Mouse (Mus musculus): ENCODE results near the gene Inca1.
A peak's percentile ranks its signal among the peaks of the same experiment; 100 is the strongest.

Inca1 gene

GRCm38 (mm10) chr11:70652029-70652883, 47.7 kb downstream of the Inca1 start:
- DNase-seq (ENCODE audit: low spot score), result no peak

DNA sequence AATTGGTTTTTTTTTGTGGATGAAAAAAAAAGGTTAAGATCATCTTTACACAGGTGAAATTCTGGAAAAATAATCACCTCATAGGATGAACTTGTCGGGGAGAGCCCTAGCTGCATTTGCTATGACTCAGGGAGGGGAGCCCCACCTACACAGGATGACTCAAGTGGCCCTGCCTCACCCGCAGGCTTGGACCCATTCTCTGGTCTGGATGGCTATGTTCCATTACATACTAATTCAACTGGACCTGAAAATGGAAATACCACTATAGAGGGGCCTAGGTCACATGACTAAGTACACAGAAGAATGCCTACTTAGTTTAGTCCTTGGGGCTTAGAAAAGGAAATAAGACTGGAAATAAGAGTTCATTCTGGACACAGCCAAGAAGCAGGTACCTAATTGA, 48.6 kb downstream of the Inca1 start:
- no peak for DNase-seq (ENCODE audit: low spot score)

DNA sequence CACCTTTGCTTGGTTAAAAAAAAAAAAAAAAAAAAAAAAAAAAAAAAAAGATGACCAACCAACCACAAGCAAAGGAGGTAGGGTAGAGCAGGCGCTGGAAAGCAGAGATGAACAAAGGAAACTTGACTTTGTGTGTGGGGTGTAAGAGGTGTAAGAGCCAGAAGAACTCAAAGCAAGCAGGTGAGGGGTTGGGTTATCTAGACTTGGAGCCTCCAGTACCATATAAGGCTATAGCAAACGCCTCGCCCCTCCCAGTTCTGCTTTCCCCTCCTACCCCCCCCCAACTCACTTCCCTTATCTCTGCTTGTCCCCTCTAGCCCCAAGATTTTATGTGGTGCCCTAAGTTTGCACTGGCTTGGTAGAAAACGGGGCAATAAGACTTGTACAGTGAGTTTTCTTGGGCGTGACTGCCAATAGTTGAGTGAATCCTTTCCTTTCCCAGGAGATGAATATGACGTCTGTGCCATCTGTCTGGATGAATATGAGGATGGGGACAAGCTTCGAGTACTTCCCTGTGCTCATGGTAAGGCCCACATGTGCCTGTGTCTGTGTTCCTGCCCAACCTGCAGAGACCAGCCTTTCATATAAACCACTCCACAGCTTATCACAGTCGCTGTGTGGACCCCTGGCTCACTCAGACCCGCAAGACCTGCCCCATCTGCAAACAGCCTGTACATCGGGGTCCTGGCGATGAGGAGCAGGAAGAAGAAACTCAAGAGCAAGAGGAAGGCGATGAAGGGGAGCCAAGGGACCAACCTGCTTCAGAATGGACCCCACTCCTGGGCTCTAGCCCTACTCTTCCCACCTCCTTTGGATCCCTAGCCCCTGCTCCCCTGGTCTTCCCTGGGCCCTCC, 49.4 kb downstream of the Inca1 start:
- no peak for DNase-seq (ENCODE audit: low spot score)

- DNase-seq (ENCODE audit: low spot score), result no peak
Measured at GRCm38 (mm10) chr11:70649185-70649734, 50.7 kb downstream of the Inca1 start.

- DNase-seq (ENCODE audit: low spot score), result no peak
Measured at GRCm38 (mm10) chr11:70648512-70648911, 51.4 kb downstream of the Inca1 start.

- DNase-seq (ENCODE audit: low spot score), result no peak
Measured at GRCm38 (mm10) chr11:70647716-70648420, 52.1 kb downstream of the Inca1 start.

DNA sequence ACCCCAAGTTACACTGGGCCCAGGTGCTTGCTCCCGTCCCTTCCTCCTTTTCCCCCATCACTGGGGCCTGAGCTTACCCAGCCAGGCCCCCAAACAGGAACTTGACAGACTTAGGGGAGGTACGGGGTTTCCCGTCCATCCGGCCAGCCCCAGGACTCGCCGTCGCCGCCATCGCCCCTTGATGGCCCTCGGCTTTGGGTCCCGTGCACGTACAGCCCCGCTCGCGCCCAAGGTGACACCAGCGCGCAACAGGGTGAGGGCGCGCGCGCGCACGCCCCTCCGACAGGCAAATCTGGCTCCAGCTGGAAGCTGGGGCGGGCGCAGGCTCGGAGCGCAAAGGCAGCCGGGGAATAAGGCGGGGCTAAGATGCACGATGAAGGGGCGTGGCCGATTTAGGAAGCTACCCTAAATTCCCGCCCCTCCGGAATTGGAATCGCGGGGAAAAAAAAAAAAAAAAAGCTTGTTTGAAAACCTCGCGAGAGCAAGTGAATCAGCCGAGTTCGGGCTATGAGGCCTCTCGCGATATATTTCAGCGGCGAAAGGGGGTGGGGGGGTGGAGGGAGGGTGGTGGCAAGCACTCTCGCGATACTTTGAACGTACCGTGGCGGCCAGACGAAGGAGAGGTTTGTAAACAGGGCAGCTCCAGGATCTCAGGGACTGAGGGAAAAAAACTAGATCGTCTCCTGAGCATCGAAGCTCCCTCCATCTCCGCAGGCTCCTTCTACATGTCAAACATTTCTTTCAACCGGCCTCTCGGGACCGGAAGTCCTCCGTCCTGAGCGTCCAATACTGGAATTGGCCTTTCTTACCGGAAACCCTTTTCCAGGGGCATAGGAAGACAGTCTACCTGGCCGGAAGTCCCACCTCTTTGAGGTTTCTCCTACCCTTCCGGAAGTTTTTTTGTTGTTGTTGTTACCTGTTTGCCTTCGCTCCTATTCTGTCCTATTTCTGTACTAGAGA, 53.0 kb downstream of the Inca1 start, which contains the start of the genes Rnf167 and Slc25a11:
Gene Rnf167, plus strand, starts transcription at position 545 of the 960 bp plus-strand sequence.
Gene Slc25a11, minus strand, starts transcription at position 789 of the 960 bp plus-strand sequence.
- peak; percentile 98 for DNase-seq (ENCODE audit: low spot score)

- DNase-seq (ENCODE audit: low spot score), result no peak
Measured at GRCm38 (mm10) chr11:70646259-70646555, 53.7 kb downstream of the Inca1 start.

DNA sequence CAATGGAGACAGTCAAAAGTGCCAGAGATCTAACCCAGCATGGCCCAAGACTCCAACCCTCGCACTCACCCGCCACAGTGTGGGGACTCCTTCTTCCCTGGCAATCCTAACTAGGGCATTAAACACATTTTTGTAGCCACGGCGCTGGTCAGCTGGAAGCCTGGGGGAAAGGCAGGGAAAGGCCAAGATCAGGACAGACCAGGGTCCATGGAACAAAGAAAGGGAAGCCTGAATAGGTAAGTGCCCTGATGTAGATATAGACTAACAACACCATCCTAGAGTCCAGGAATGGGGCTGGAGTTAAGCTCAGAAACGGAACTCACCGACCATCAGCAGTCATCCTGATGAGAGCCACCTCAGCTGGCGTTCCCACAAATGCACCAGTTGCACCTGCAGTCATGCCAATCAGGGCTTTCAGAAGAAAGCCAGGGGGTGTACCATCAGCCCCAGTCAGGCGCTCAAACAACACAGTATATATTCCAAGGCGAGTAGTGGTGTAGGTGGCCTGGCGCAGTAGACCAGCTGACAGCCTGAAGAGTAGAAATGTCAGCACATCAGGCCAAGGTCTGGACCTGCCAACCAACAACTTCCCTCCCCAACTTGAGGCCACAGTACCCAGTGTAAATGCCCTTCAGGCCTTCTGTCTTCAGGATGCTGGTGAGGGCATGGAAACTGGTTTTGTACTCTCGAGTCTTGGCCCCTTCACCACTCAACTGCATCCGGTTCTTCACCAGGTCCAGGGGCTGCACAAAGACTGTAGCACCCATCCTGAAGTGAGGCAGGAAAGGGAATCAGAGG, 54.3 kb downstream of the Inca1 start:
- DNase-seq (ENCODE audit: low spot score), result no peak

GRCm38 (mm10) chr11:70644564-70645103, 55.3 kb downstream of the Inca1 start:
- DNase-seq (ENCODE audit: low spot score), result no peak

GRCm38 (mm10) chr11:70643051-70643450, 56.9 kb downstream of the Inca1 start:
- no peak for DNase-seq (ENCODE audit: low spot score)

DNA sequence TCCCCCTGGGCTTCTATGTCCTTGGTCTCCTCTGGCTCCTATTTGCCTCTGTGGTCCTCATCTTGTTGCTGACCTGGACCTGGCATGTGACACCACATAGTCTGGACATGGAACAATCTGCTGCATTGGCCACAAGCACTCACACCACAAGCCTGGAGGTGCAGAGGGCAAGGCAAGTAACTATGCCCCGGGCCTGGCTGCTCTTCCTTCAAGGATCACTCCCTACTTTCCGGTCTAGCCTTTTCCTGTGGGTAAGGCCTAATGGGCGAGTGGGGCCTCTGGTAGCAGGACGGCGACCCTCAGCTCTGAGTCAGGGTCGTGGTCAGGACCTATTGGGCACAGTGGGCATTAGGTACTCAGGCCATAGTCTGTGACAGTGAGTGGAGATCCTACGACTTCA, 58.7 kb downstream of the Inca1 start:
- DNase-seq (ENCODE audit: low spot score), result no peak

DNA sequence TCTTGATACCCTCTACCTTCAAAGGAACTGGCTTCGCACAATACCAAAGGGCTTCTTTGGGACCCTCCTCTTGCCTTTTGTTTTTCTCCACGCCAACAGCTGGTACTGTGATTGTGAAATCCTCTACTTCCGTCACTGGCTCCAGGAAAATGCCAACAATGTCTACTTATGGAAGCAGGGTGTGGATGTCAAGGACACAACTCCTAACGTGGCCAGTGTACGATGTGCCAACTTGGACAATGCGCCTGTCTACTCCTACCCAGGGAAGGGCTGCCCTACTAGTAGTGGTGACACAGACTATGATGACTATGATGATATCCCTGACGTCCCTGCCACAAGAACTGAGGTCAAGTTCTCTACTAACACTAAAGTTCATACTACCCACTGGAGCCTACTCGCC, 60.0 kb downstream of the Inca1 start:
- DNase-seq (ENCODE audit: low spot score), result no peak

DNA sequence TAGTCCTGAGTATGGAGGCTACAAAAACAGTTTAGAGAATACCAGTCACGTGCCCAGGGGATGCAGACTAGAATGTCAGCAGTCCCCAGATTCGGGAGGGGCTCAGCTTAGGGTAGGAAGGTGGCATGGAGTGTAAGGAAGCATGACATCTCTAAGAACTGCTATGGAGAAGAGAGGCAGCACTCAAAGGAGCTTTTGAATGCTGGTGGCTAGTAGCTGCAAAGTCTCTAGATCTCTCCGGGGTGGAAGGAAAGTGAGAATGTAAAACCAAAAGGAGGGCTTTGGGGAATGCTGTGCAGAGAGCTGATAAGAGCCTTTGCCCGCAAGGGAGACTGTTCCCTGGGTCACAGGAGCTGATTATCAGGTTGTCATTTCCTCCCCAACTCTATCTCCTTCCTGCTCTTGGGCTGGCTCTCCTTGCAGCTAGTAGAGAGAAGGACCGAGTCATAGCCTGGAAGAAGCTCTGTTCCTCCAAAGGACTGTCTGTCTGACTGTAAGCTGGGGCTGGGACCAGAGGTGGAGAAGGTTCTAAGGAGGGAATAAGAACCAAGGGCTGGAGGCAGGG, 61.2 kb downstream of the Inca1 start, which contains the start of gene Gp1ba:
Gene Gp1ba, plus strand, starts transcription at position 409 of the 565 bp plus-strand sequence.
- DNase-seq (ENCODE audit: low spot score), result no peak
